In genomic region chrX:20391964-20392363, GRCm38 (mm10) we compare ENCODE assay signal across 6 mouse cellular contexts. TPM values are rescaled to one million over a fixed set of nuclear protein-coding genes. Genes with fewer than 3 reads are reported as not detected.
DNase-seq lines count a peak whose midpoint lies in the region; ATAC-seq and TF ChIP-seq lines count a peak whose summit lies in the region.
"Not testable (repeated sequence)": the region's sequence is repeated elsewhere in the genome, so short reads cannot be mapped to it uniquely, and the experiment has no call there.

No protein-coding gene starts in this region.

- ATAC-seq in granulocyte monocyte progenitor cell, adult 5-6 weeks (replicated peaks; ENCODE audit: poor library complexity, severe bottlenecking), result peak; percentile 99
- ATAC-seq in hematopoietic stem cell, adult 5-6 weeks (replicated peaks in 1 of 2; ENCODE audit: insufficient read depth in 1 of 2, low FRiP score in 2 of 2, low TSS enrichment in 1 of 2, low read depth in 1 of 2, poor library complexity in 2 of 2, severe bottlenecking in 2 of 2), result peak; percentile 42 to 48; a peak in 2 of 4 replicates
- peak; percentile 84 for ATAC-seq in megakaryocyte, adult 5-6 weeks (ENCODE audit: poor library complexity, severe bottlenecking)

- TF ChIP-seq CTCF in liver, adult 2 months (IDR thresholded peaks at IDR 0.05; ENCODE audit: low read depth, low read length), result not testable (repeated sequence)

- peak; percentile 24 for DNase-seq in 416B (ENCODE audit: low read depth)
- peak; percentile 3 for DNase-seq in brain, adult 2 months (ENCODE audit: low read depth, low spot score)
- peak; percentile 4 for DNase-seq in liver, adult 2 months (ENCODE audit: extremely low read depth, low read depth, low spot score)

- not testable (repeated sequence) for H3K9ac ChIP-seq in liver, adult 2 months (ENCODE audit: low read depth, low read length)

- not testable (repeated sequence) for H3K79me2 ChIP-seq in liver, adult 2 months (ENCODE audit: control insufficient read depth, insufficient read depth, low read length)

- H3K36me3 ChIP-seq in liver, adult 2 months (ENCODE audit: control insufficient read depth, insufficient read depth, low read length), result not testable (repeated sequence)

- not testable (repeated sequence) for H3K27ac ChIP-seq in liver, adult 2 months (replicated peaks; ENCODE audit: insufficient read depth, low read depth, low read length)

- not testable (repeated sequence) for TF ChIP-seq POLR2A in liver, adult 2 months (IDR thresholded peaks at IDR 0.05; ENCODE audit: extremely low read depth, insufficient read depth, low read length)

- H3K4me1 ChIP-seq in liver, adult 2 months (ENCODE audit: control insufficient read depth, insufficient read depth, low read length), result not testable (repeated sequence)

- H3K4me3 ChIP-seq in liver, adult 2 months (ENCODE audit: insufficient read depth, low read depth, low read length), result not testable (repeated sequence)

- H3K27me3 ChIP-seq in liver, adult 2 months (ENCODE audit: control insufficient read depth, insufficient read depth, low read length), result not testable (repeated sequence)

- WGBS in liver, adult 2 months, result 82% methylated on average over 9 of the region's 9 CpGs

RNA-seq across cellular contexts. Expression of gene Rp2, which starts 27.7 kb away (rescaled TPM):
- 29.7 and 35.9 TPM in 2 replicates for total RNA-seq in granulocyte monocyte progenitor cell, adult 5-6 weeks (2014; fragmentation: Nextera tagmentation)
- 48.0 and 67.7 TPM in 2 replicates for total RNA-seq in granulocyte monocyte progenitor cell, adult 5-6 weeks (2017)
- 41.3 and 51.9 TPM in 2 replicates for total RNA-seq in hematopoietic stem cell, adult 5-6 weeks (2017)
- 10.9 and 11.5 TPM in 2 replicates for total RNA-seq in liver, adult 2 months (2014; rRNA removed)
- 2.3 and 2.6 TPM in 2 replicates for polyA plus RNA-seq in liver, adult 2 months (2012; rRNA removed)
- 105 and 123 TPM in 2 replicates for total RNA-seq in megakaryocyte, adult 5-6 weeks (2015)
- 110 and 116 TPM in 2 replicates for total RNA-seq in megakaryocyte, adult 5-6 weeks (2017)

RNA-seq across cellular contexts. Expression of gene Jade3, which starts 33.5 kb away (rescaled TPM):
- total RNA-seq in granulocyte monocyte progenitor cell, adult 5-6 weeks (2014; fragmentation: Nextera tagmentation), result 8.4 and 13.0 TPM in 2 replicates
- 17.4 and 19.3 TPM in 2 replicates for total RNA-seq in granulocyte monocyte progenitor cell, adult 5-6 weeks (2017)
- 14.4 and 15.6 TPM in 2 replicates for total RNA-seq in hematopoietic stem cell, adult 5-6 weeks (2017)
- total RNA-seq in liver, adult 2 months (2014; rRNA removed), result 1.7 and 2.1 TPM in 2 replicates
- 0.34 and 0.52 TPM in 2 replicates for polyA plus RNA-seq in liver, adult 2 months (2012; rRNA removed)
- 3.2 and 4.8 TPM in 2 replicates for total RNA-seq in megakaryocyte, adult 5-6 weeks (2015)
- 4.3 and 6.7 TPM in 2 replicates for total RNA-seq in megakaryocyte, adult 5-6 weeks (2017)

Comparison
In these comparisons a context has a peak if more than half of its experiments do, and no peak if none do; other contexts are left out.
1. ATAC-seq: peak in every context shown above with its lines; median percentile 99 in granulocyte monocyte progenitor cell, adult 5-6 weeks; 84 in megakaryocyte, adult 5-6 weeks; 45 in hematopoietic stem cell, adult 5-6 weeks.